Mouse (Mus musculus): ENCODE measurements around the gene Tubgcp2. TPM values are rescaled to one million over a fixed set of nuclear protein-coding genes. Genes with fewer than 3 reads are reported as not detected.

Tubgcp2 gene
- polyA plus RNA-seq, 1 experiment from 2014 or later, result 34.4 TPM

GRCm38 (mm10) chr7:139979011-139979719 is 57.3 kb downstream of the Tubgcp2 start:
- peak overlapping the region; percentile 69 for H3K4me2 ChIP-seq (ENCODE audit: low read length)
- no peaks in the 10 kb centered on the region for H3K27me3 ChIP-seq (ENCODE audit: insufficient read depth, low read length)
- ATAC-seq (replicated peaks; ENCODE audit: low FRiP score, low read depth) (peak; percentile 41; the same call in 1 of the 2 replicates), DNase-seq (ENCODE audit: low spot score) (no peak)
- no peak for TF ChIP-seq CTCF (IDR thresholded peaks at IDR 0.05; ENCODE audit: low read depth)
- H3K36me3 ChIP-seq (ENCODE audit: insufficient read depth, low read length), result no peaks in the 10 kb centered on the region
- H3K9ac ChIP-seq (ENCODE audit: low read depth, low read length), result peak overlapping the region; percentile 32; the same call in 1 of the 2 replicates
- no peaks in the 10 kb centered on the region for H3K4me1 ChIP-seq (replicated peaks; ENCODE audit: insufficient read depth, low read length)
- H3K9me3 ChIP-seq (replicated peaks; ENCODE audit: low read length), result no peaks in the 10 kb centered on the region
- 39% methylated on average over 13 of the region's 13 CpGs for WGBS
- peak overlapping the region; percentile 42 for H3K4me3 ChIP-seq (replicated peaks; ENCODE audit: low read depth, low read length)
- H3K27ac ChIP-seq, result no peak overlapping the region

DNA sequence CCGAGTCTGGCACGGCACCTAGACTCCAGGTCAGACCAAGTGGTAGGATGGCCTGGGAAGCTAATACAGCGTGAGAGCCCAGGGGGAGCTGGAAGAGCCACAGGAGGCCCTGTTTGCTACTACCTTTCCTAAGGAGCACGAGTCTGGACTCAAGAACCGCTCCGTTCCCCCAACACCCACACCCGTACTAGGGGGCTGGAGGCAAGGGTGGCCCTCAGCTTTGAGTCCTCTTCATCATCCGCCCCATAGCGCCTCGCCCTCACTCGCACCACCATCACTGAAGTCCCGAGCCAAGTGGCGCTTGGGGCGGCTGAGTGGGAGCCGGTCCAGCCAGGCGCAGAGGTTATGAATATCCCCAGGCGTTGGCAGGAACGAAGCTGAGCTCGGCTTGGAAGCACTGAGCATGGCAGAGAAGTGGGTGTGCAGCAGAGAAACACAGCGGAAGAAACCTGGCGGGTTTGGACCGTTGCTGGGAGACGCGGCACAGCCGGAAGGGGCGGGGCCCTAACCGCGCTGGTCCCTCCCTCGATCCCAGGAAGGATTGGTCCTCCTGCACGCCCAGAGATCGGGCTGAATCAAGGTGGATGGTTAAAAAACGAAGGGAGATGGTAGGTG is 58.1 kb downstream of the Tubgcp2 start, which contains the start of gene 6430531B16Rik:
TSS of gene 6430531B16Rik (minus strand) at position 478 of the 615 bp plus-strand sequence.
- WGBS, result 4% methylated on average over 32 of the region's 32 CpGs
- DNase-seq (ENCODE audit: low spot score), result peak; percentile 88
- no peaks in the 10 kb centered on the region for H3K36me3 ChIP-seq (ENCODE audit: insufficient read depth, low read length)
- H3K9ac ChIP-seq (ENCODE audit: low read depth, low read length), result peak within 1 kb of the TSS; percentile 32
- no peak within 1 kb of the TSS for H3K27ac ChIP-seq
- peak within 1 kb of the TSS; percentile 42 for H3K4me3 ChIP-seq (replicated peaks; ENCODE audit: low read depth, low read length)
- no peaks in the 10 kb centered on the region for H3K4me1 ChIP-seq (replicated peaks; ENCODE audit: insufficient read depth, low read length)
- no peak for TF ChIP-seq CTCF (IDR thresholded peaks at IDR 0.05; ENCODE audit: low read depth)
- peak; percentile 91 for ATAC-seq (replicated peaks; ENCODE audit: low FRiP score, low read depth)
- peak within 1 kb of the TSS; percentile 69 for H3K4me2 ChIP-seq (ENCODE audit: low read length)
- H3K27me3 ChIP-seq (ENCODE audit: insufficient read depth, low read length), result no peaks in the 10 kb centered on the region
- no peaks in the 10 kb centered on the region for H3K9me3 ChIP-seq (replicated peaks; ENCODE audit: low read length)

- H3K36me3 ChIP-seq (ENCODE audit: insufficient read depth, low read length), result no peaks in the 10 kb centered on the region
- DNase-seq (ENCODE audit: low spot score), result peak; percentile 36
- WGBS, result 57% methylated on average over 5 of the region's 5 CpGs
Measured at GRCm38 (mm10) chr7:139975471-139975870, 61.0 kb downstream of the Tubgcp2 start.

GRCm38 (mm10) chr7:139974307-139974706 is 62.2 kb downstream of the Tubgcp2 start:
- DNase-seq (ENCODE audit: low spot score), result no peak
- no peak overlapping the region for H3K27ac ChIP-seq

More at GRCm38 (mm10) chr7:139975471-139975870, 61.0 kb downstream of the Tubgcp2 start:
- Histone ChIP-seq H3K4me2 (ENCODE audit: low read length) (no peak overlapping the region), H3K9me3 (replicated peaks; ENCODE audit: low read length) (no peaks in the 10 kb centered on the region), H3K4me1 (replicated peaks; ENCODE audit: insufficient read depth, low read length) (no peaks in the 10 kb centered on the region), H3K4me3 (replicated peaks; ENCODE audit: low read depth, low read length) (no peak overlapping the region), H3K27ac (no peak overlapping the region), H3K27me3 (ENCODE audit: insufficient read depth, low read length) (no peaks in the 10 kb centered on the region), H3K9ac (ENCODE audit: low read depth, low read length) (no peak overlapping the region)
- ATAC-seq (replicated peaks; ENCODE audit: low FRiP score, low read depth), result no peak
- TF ChIP-seq CTCF (IDR thresholded peaks at IDR 0.05; ENCODE audit: low read depth), result peak; percentile 18; the same call in 1 of the 2 replicates

DNA sequence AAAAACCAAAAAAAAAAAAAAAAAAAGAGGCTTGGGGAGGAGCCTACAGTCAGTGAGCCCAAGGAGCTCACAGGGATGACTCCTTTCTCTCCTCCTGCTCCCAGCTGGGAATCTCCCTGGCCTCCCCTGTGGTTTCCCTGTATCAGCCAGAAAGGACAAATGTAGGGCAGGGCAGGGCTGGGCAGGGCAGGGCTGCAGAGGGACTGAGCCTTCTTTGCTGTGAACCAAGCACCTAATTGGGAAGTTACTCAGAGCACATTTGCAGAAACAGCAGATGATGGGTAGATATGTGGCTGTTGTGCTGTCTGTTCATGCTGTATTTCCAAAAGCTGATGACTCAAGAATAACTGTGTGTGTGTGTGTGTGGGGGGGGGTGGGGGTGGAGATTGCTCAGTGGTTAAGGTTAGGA is 63.5 kb downstream of the Tubgcp2 start:
- TF ChIP-seq CTCF (IDR thresholded peaks at IDR 0.05; ENCODE audit: low read depth), result no peak
- DNase-seq (ENCODE audit: low spot score) (no peak), ATAC-seq (replicated peaks; ENCODE audit: low FRiP score, low read depth) (no peak)
- H3K4me1 ChIP-seq (replicated peaks; ENCODE audit: insufficient read depth, low read length), result no peaks in the 10 kb centered on the region
- no peak overlapping the region for H3K4me2 ChIP-seq (ENCODE audit: low read length)
- no peak overlapping the region for H3K27ac ChIP-seq
- H3K9me3 ChIP-seq (replicated peaks; ENCODE audit: low read length), result no peaks in the 10 kb centered on the region
- H3K9ac ChIP-seq (ENCODE audit: low read depth, low read length), result no peak overlapping the region
- H3K27me3 ChIP-seq (ENCODE audit: insufficient read depth, low read length), result no peaks in the 10 kb centered on the region
- no peak overlapping the region for H3K4me3 ChIP-seq (replicated peaks; ENCODE audit: low read depth, low read length)
- no peaks in the 10 kb centered on the region for H3K36me3 ChIP-seq (ENCODE audit: insufficient read depth, low read length)

More at GRCm38 (mm10) chr7:139974307-139974706, 62.2 kb downstream of the Tubgcp2 start:
- H3K4me1 ChIP-seq (replicated peaks; ENCODE audit: insufficient read depth, low read length), result no peaks in the 10 kb centered on the region
- no peak overlapping the region for H3K4me2 ChIP-seq (ENCODE audit: low read length)
- H3K9me3 ChIP-seq (replicated peaks; ENCODE audit: low read length), result no peaks in the 10 kb centered on the region
- ATAC-seq (replicated peaks; ENCODE audit: low FRiP score, low read depth), result no peak
- no peak overlapping the region for H3K9ac ChIP-seq (ENCODE audit: low read depth, low read length)
- no peaks in the 10 kb centered on the region for H3K36me3 ChIP-seq (ENCODE audit: insufficient read depth, low read length)
- TF ChIP-seq CTCF (IDR thresholded peaks at IDR 0.05; ENCODE audit: low read depth), result no peak
- H3K4me3 ChIP-seq (replicated peaks; ENCODE audit: low read depth, low read length), result no peak overlapping the region
- no peaks in the 10 kb centered on the region for H3K27me3 ChIP-seq (ENCODE audit: insufficient read depth, low read length)
- 85% methylated on average over 10 of the region's 10 CpGs for WGBS

DNA sequence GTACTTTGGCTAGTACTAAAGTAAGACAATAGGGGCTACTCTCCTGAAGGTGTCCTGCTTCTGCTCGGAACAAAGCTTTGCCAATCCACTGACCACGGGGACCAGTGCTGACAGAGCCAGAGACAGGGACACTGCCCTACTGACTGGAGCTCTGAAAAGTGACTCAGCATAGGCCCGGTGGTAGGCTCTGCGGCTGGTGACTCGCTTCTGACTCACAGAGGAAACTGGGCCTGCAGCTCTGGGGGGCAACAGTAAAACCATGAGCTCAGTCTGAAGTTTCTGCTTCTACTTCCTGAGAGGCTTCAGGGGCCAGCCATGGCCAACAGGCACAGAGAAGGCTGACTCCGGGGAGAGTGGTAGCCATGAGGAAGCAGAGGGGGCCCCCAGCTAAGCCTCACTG is 65.0 kb downstream of the Tubgcp2 start:
- Histone ChIP-seq H3K27ac (no peak overlapping the region), H3K4me2 (ENCODE audit: low read length) (no peak overlapping the region), H3K4me1 (replicated peaks; ENCODE audit: insufficient read depth, low read length) (no peaks in the 10 kb centered on the region), H3K4me3 (replicated peaks; ENCODE audit: low read depth, low read length) (no peak overlapping the region), H3K36me3 (ENCODE audit: insufficient read depth, low read length) (no peaks in the 10 kb centered on the region), H3K9me3 (replicated peaks; ENCODE audit: low read length) (no peaks in the 10 kb centered on the region), H3K9ac (ENCODE audit: low read depth, low read length) (no peak overlapping the region), H3K27me3 (ENCODE audit: insufficient read depth, low read length) (no peaks in the 10 kb centered on the region)
- WGBS, result 69% methylated on average over 6 of the region's 6 CpGs
- DNase-seq (ENCODE audit: low spot score), result no peak
- no peak for ATAC-seq (replicated peaks; ENCODE audit: low FRiP score, low read depth)
- no peak for TF ChIP-seq CTCF (IDR thresholded peaks at IDR 0.05; ENCODE audit: low read depth)

Data from kidney, postnatal 0 days (tissue).